Mouse (Mus musculus): ENCODE results near the gene Tmem184b.
A peak's percentile ranks its signal among the peaks of the same experiment; 100 is the strongest.

Tmem184b gene

DNA sequence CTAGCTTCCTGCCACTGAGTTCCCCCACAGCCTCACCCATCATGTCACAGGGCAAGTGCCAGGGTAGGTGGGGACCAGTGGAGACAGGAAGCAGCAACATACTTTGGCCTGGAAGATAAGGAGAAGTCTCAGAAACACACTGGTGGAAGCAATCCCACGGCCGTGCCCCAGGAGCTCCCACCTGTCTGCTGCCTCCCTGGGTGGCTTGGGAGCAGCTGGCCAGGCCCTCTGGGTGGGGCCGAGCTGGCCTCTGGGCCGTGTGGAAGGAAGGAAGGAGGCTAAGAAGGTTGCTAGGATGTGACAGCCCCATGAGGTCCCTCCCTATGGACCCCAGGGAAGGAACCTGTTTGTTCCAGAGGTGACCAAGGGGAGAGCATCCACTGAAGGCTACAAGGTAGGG lies 42.3 kb downstream of the Tmem184b start:
- DNase-seq: no peak

DNA sequence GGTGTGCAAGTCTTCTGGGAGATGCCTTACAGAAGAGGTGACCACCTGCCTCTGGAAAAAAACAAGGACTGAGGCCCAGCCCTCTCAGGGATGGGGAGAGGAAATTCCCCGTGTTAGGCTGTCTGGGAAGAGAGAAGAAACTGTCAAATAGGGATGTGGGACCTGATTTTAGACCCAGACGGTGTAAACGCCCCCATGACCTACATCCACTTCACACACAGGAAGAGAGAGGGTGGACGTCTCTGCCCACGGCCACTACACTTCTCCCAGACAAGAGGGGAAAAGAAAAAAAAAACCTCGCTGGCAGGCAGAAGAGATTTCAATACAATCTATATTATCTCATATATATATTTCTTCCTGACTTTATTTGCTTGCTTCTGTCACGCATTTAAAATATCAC lies 43.0 kb downstream of the Tmem184b start:
- peak; percentile 50 for DNase-seq

- no peak for DNase-seq
Measured at GRCm38 (mm10) chr15:79359954-79360353, 43.4 kb downstream of the Tmem184b start.

DNA sequence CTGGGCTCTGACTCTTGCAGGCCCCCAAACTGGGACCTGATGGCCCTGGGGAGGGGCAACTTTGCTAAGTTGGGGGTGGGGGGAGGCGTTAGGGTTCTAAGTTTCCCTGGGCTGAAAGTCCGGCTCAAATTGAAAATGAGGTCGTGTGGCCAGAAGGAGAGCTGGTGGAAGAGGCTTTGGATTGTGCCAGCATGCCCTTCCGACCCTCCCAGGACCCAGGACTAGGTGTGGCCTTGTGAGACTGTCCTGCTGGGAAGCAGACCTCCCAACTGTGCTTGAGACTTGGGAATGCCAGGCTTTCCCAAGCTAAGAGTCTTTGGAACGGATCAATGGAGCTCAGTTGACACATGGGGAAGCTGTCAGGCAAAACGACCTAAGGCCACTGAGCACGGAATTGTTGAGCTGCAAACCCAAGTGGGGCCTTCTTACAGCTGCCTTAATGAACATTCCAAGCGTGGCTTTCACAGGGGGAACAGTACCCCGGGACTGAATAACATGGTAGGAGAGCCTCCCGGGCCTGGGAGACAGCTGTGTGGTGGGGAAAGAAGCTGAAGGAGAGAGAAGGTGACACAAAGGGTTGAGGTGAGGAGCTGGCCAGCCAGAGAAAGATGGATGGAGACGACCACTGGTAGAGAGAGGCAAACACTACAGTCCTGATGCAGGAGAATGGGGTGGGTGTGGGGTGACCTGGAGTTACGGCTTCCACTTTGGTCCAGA lies 45.2 kb downstream of the Tmem184b start:
- no peak for DNase-seq

DNA sequence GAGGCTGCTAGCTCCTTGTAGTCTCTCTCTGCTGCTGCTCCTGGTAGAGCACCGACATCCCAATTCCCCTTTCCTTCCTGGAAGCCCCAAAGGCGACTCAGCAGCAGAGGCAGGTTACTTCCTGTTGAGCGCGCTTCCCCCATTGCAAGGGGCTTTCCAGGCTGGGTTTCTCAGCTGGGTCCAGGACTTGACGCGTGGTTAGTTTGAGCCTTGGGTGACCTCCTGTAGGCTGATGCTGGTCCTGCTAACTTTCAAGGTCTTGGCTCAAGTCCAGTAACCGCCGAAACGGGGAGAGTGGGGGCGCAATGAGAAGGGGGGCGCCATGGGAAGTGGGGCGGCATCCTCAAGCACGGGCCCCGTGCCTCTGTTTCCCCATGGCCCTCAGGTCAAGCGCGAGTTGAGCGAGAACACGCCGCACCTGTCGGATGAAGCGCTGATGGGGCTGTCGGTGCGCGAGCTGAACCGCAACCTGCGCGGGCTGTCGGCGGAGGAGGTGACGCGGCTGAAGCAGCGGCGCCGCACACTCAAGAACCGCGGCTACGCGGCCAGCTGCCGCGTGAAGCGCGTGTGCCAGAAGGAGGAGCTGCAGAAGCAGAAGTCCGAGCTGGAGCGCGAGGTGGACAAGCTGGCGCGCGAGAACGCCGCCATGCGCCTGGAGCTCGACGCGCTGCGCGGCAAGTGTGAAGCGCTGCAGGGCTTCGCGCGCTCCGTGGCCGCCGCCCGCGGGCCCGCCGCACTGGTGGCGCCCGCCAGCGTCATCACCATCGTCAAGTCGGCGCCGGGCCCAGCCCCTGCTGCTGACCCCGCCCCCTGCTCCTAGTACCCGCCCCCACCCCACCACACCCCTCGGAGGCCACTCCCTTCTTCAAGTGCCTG lies 46.1 kb downstream of the Tmem184b start:
- DNase-seq: peak; percentile 67

- no peak for DNase-seq
Measured at GRCm38 (mm10) chr15:79356481-79356880, 46.9 kb downstream of the Tmem184b start.

DNA sequence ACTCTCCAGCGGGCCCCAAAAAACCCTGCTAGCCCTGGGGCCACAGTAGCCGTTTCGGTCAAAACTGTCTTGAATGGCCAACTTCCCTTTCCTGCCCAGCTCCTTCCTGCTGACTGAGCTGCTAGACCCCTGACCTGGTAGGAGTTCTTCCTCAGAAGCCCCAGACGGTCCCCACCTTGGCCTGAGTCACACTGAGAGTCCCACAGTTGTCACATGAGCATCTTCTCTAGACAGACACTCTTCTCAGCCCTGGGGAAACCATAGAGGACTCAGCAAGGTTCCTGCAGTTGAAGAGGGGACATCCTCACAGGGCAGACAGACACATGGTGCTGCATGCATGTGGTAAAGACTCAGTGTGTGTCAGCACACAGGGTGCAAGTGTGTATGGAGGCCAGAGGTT lies 48.8 kb downstream of the Tmem184b start:
- DNase-seq: no peak

DNA sequence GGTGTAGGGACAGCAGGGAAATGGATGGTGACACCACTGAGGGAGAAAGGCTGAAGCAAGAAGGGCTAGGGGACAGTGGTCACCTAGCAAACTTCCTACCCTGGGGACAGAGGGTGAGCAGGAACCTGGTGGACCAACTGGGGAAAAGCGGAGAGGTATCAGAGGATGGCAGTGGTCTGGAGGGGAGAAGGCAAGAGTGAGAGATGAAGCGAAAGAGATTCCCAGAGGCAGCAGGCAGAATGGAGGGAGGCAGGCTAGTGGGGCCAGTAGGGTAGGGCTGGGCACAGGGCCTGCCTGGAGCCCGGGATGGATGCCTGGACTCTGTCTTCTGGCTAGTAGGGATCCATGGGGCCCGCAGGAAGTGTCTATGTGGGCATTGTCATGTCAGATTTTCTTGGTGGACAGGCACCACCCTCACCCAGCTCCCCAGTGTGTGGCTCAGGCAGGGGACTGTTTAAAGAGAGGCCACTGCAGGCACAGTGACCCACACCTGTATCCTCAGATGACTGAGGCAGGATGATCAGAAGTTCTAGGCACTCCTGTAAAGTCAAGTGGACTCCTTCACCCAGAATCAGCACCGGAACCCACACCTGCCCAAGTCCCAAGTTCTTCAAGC lies 49.6 kb downstream of the Tmem184b start:
- DNase-seq: no peak

- DNase-seq: no peak
Measured at GRCm38 (mm10) chr15:79352479-79352878, 50.9 kb downstream of the Tmem184b start.

DNA sequence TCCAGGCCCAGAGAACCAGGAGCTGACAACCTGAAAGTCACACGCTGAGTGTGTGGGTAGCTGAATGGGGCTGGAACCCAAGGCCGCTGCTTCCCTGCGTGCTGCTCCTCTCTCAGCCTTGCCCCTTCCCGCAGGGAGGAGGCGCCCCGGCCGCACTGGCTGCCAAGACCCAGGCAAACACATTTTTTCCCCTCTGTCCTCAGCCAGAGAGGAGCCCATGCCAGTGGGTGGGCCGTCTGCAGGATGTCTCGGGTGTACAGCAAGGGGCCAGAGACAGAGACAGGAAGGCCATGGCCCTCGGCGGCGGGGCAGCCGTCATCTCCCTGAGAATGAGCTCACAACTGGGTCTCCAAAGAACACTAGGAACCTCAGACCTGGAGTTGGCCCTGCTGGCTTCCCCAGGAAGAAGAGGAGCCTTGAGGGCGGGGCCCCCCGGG lies 52.0 kb downstream of the Tmem184b start:
- DNase-seq: no peak

DNA sequence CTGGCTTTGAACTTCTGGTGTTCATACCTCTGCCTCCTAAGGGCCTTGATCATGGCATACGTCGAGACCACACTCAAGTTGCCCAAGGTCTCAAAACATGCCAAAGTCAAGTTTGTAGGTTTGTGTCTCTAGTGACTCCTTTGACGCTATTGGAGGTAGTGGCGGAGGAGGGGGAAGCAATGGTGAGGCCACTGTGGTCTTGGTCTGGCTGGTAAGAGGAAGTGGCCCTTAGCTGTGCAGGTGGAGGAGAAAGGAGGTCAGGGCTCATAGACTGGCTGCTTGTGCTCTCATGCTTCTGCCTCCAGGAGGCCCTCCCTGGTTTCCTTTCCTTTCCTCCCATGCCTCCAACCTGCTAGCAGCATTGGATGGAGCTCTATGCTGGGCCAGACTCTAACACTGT lies 52.5 kb downstream of the Tmem184b start:
- DNase-seq: no peak

- no peak for DNase-seq
Measured at GRCm38 (mm10) chr15:79348651-79349050, 54.7 kb downstream of the Tmem184b start.

- peak; percentile 26 for DNase-seq
Measured at GRCm38 (mm10) chr15:79347845-79348506, 55.4 kb downstream of the Tmem184b start.

DNA sequence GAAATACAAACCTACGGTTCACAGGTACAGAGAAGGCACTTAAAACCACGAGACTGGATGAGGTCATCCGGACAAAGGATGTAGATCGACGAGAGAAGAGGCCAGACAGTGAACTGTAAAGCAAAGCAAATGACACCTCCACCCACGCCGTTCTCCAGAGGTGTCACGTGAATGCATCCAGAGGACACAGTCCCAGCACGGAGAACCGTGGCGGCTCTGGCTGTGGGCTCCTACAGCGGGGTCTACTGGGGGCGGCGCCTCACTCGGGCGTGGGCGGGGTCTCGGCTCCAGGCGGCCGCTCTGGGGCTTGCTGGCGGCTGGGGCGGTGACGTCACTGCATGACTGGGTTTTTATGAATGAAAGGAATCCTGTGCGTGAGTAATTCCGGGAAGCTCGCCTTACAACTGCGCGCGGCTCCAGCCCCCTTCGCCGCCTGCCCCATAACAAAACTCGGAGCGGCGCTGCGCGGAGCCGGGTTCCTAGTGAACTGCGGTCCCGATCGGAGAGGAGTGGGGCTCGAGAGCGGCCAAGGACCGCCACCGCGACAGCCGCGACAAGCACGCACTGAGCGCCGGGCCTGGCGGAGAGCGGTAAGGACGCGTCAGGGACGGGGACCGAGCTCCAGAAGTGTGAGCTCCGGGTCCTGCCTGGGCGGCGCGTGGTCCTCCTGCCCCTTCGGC lies 56.1 kb downstream of the Tmem184b start:
- peak; percentile 89 for DNase-seq

DNA sequence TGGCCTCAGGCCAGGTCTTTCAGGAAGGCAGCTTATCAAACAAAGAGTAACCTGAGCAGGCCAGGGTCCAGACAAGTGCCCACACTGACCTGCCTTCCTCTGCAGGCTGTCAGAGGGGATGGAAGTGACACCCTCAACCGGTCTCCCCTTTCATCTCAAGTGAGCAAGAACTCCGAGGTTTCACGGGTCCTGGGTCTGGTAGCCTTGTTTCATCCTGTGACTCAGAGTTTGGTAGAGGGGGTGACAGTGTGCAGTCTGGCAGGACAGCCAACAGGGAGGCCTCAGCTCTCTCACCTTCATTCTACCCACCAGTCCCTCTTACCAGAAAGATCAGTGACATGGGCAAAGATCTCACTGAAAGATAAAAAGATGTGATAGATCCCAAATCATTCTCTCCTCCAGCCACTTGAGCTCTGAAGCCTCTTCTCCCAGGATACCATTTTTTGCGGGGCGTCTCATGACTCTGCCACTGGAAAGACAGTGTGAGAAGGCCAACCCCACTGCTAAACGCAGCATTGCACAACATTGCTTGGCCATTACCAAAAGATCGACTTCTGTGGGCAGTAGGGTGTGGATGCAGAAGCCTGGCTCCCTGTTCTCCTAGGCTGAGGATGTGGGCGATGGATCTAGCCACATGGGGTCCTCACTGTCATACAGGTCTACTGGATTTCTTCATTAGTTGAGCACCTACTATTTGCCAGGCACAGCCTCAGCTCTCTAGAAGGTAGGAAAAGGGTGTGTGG lies 57.1 kb downstream of the Tmem184b start, which contains the start of gene Maff:
Maff (plus strand) TSS at position 571 of the 743 bp plus-strand sequence.
- no peak for DNase-seq

DNA sequence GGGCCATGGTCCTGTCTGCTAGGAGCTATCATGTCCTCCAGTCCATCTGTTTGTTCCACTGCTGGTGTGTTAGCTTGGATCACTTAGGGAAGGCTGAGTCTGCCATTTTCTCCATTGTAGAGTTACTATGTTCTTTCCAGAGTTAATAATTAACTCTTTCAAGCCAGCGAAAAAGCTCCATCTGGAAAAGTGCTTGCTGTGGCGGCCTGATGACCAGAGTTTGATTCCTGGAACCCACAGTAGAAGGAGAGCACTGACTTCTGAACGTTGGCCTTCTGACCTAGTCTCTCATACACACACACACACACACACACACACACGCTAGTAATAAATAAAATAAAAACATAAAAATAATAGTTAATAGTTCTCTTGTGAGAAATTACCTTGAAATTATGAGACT lies 58.7 kb downstream of the Tmem184b start:
- no peak for DNase-seq

- DNase-seq: no peak
Measured at GRCm38 (mm10) chr15:79342641-79343337, 60.6 kb downstream of the Tmem184b start.

GRCm38 (mm10) chr15:79338978-79339377 lies 64.4 kb downstream of the Tmem184b start:
- DNase-seq: no peak

- DNase-seq: no peak
Measured at GRCm38 (mm10) chr15:79335061-79335655, 68.2 kb downstream of the Tmem184b start.

GRCm38 (mm10) chr15:79333409-79333808 lies 70.0 kb downstream of the Tmem184b start:
- no peak for DNase-seq

DNA sequence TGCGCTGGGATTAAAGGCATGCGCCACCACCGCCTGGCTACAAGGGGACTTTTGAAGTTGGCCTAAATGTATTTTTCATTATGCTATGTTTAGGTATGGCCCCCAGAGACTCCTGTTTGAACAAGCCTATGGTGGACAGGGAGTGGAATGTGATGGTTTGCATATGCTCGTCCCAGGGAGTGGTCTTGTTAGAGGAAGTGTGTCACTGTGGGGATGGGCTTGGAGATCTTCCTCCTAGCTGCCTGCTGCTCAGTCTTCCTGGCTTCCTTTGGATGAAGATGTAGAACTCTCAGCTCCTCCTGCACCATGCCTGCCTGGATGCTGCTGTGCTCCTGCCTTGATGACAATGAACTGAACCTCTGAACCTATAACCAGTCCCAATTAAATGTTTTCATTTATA lies 72.8 kb downstream of the Tmem184b start:
- no peak for DNase-seq
